Mouse (Mus musculus): ENCODE results near the gene Slc2a4. TPM values are rescaled to one million over a fixed set of nuclear protein-coding genes. Genes with fewer than 3 reads are reported as not detected.

Slc2a4 gene
- polyA plus RNA-seq, 1 experiment = 2.7 TPM

DNA sequence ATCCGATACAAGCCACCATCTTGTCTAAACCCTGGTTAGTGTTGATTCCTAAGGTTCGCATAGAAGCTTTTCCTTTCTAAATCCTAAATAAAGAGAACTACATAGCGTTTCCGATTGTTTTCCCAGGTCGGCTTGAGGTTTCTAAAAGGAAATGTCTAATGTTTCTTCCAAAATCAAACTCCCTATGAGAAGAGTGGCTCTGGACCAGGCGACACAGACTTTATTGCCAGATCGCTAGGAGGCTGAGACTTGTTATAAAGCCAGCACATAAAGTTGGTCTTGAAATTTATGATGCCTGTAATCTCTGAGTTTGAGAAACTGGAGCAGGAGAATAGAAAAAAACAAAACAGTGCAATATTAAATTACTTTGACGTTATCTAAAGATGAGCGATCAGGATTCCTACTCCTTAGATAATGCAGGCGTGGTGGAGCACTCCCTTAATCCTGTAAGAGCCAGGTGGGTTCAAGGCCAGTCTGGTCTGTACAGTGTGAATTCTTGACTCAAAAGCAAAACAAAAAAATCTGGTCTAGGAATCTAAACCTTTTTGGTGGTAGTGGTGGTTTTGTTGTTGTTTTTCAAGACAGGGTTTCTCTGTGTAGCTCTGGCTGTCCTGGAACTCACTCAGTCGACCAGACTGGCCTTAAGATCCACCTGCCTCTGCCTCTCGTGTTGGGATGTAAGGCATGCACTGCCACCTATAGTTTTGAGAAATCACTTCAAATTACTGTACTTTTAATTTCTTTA is 25.8 kb downstream of the Slc2a4 start:
- peak overlapping the region; percentile 98 for H3K27ac ChIP-seq (ENCODE audit: insufficient read depth, low read length)
- TF ChIP-seq CTCF (IDR thresholded peaks at IDR 0.05; ENCODE audit: low read depth, low read length) = no peak
- no peak for TF ChIP-seq POLR2A (IDR thresholded peaks at IDR 0.05; ENCODE audit: insufficient read depth, low read length)
- no peak for TF ChIP-seq EP300 (IDR thresholded peaks at IDR 0.05; ENCODE audit: insufficient read depth, low read depth, low read length)
- no peaks in the 10 kb centered on the region for H3K9me3 ChIP-seq (replicated peaks; ENCODE audit: control insufficient read depth, insufficient read depth, low read length, poor library complexity, severe bottlenecking)
- H3K4me3 ChIP-seq (ENCODE audit: low read depth, low read length) = peak overlapping the region; percentile 94
- H3K36me3 ChIP-seq (ENCODE audit: control insufficient read depth, insufficient read depth, low read length, poor library complexity, severe bottlenecking) = peaks cover 28% of the 10 kb centered on the region
- peaks cover 2% of the 10 kb centered on the region for H3K4me1 ChIP-seq (ENCODE audit: control insufficient read depth, insufficient read depth, low read length)
- H3K9ac ChIP-seq (ENCODE audit: low read depth, poor library complexity, severe bottlenecking) = peak overlapping the region; percentile 85
- no peaks in the 10 kb centered on the region for H3K27me3 ChIP-seq (ENCODE audit: control insufficient read depth, insufficient read depth, low read length, poor library complexity, severe bottlenecking)

- Histone ChIP-seq H3K4me3 (ENCODE audit: low read depth, low read length) (peak within 1 kb of the TSS; percentile 94), H3K9ac (ENCODE audit: low read depth, poor library complexity, severe bottlenecking) (peak within 1 kb of the TSS; percentile 99), H3K27me3 (ENCODE audit: control insufficient read depth, insufficient read depth, low read length, poor library complexity, severe bottlenecking) (no peaks in the 10 kb centered on the region), H3K36me3 (ENCODE audit: control insufficient read depth, insufficient read depth, low read length, poor library complexity, severe bottlenecking) (peaks cover 34% of the 10 kb centered on the region), H3K27ac (ENCODE audit: insufficient read depth, low read length) (peak within 1 kb of the TSS; percentile 98), H3K4me1 (ENCODE audit: control insufficient read depth, insufficient read depth, low read length) (peaks cover 2% of the 10 kb centered on the region), H3K9me3 (replicated peaks; ENCODE audit: control insufficient read depth, insufficient read depth, low read length, poor library complexity, severe bottlenecking) (no peaks in the 10 kb centered on the region)
- TF ChIP-seq CTCF (IDR thresholded peaks at IDR 0.05; ENCODE audit: low read depth, low read length) (peak; percentile 15), POLR2A (IDR thresholded peaks at IDR 0.05; ENCODE audit: insufficient read depth, low read length) (peak; percentile 95), EP300 (IDR thresholded peaks at IDR 0.05; ENCODE audit: insufficient read depth, low read depth, low read length) (peak; percentile 71; the same call in 1 of the 2 replicates)
Observed at GRCm38 (mm10) chr11:69921114-69922011, 26.6 kb downstream of the Slc2a4 start, which contains the start of gene Eif5a. TSS of gene Eif5a (minus strand) at chr11:69921958.

- H3K4me3 ChIP-seq (ENCODE audit: low read depth, low read length) = peak overlapping the region; percentile 85
- TF ChIP-seq CTCF (IDR thresholded peaks at IDR 0.05; ENCODE audit: low read depth, low read length) (no peak), EP300 (IDR thresholded peaks at IDR 0.05; ENCODE audit: insufficient read depth, low read depth, low read length) (no peak), POLR2A (IDR thresholded peaks at IDR 0.05; ENCODE audit: insufficient read depth, low read length) (no peak)
- peaks cover 2% of the 10 kb centered on the region for H3K4me1 ChIP-seq (ENCODE audit: control insufficient read depth, insufficient read depth, low read length)
- peak overlapping the region; percentile 99 for H3K9ac ChIP-seq (ENCODE audit: low read depth, poor library complexity, severe bottlenecking)
- peaks cover 39% of the 10 kb centered on the region for H3K36me3 ChIP-seq (ENCODE audit: control insufficient read depth, insufficient read depth, low read length, poor library complexity, severe bottlenecking)
- H3K9me3 ChIP-seq (replicated peaks; ENCODE audit: control insufficient read depth, insufficient read depth, low read length, poor library complexity, severe bottlenecking) = no peaks in the 10 kb centered on the region
- peak overlapping the region; percentile 93 for H3K27ac ChIP-seq (ENCODE audit: insufficient read depth, low read length)
- no peaks in the 10 kb centered on the region for H3K27me3 ChIP-seq (ENCODE audit: control insufficient read depth, insufficient read depth, low read length, poor library complexity, severe bottlenecking)
Observed at GRCm38 (mm10) chr11:69920266-69921031, 27.5 kb downstream of the Slc2a4 start.

GRCm38 (mm10) chr11:69919661-69920265 is 28.2 kb downstream of the Slc2a4 start:
- Histone ChIP-seq H3K4me1 (ENCODE audit: control insufficient read depth, insufficient read depth, low read length) (peaks cover 2% of the 10 kb centered on the region), H3K9me3 (replicated peaks; ENCODE audit: control insufficient read depth, insufficient read depth, low read length, poor library complexity, severe bottlenecking) (no peaks in the 10 kb centered on the region), H3K27me3 (ENCODE audit: control insufficient read depth, insufficient read depth, low read length, poor library complexity, severe bottlenecking) (no peaks in the 10 kb centered on the region), H3K36me3 (ENCODE audit: control insufficient read depth, insufficient read depth, low read length, poor library complexity, severe bottlenecking) (peaks cover 39% of the 10 kb centered on the region), H3K9ac (ENCODE audit: low read depth, poor library complexity, severe bottlenecking) (peak overlapping the region; percentile 99), H3K27ac (ENCODE audit: insufficient read depth, low read length) (peak overlapping the region; percentile 93), H3K4me3 (ENCODE audit: low read depth, low read length) (peak overlapping the region; percentile 85)
- no peak for TF ChIP-seq POLR2A (IDR thresholded peaks at IDR 0.05; ENCODE audit: insufficient read depth, low read length)

GRCm38 (mm10) chr11:69919053-69919452 is 28.9 kb downstream of the Slc2a4 start:
- Histone ChIP-seq H3K4me1 (ENCODE audit: control insufficient read depth, insufficient read depth, low read length) (peaks cover 2% of the 10 kb centered on the region), H3K27me3 (ENCODE audit: control insufficient read depth, insufficient read depth, low read length, poor library complexity, severe bottlenecking) (no peaks in the 10 kb centered on the region), H3K36me3 (ENCODE audit: control insufficient read depth, insufficient read depth, low read length, poor library complexity, severe bottlenecking) (peaks cover 39% of the 10 kb centered on the region), H3K27ac (ENCODE audit: insufficient read depth, low read length) (no peak overlapping the region), H3K9ac (ENCODE audit: low read depth, poor library complexity, severe bottlenecking) (peak overlapping the region; percentile 99), H3K9me3 (replicated peaks; ENCODE audit: control insufficient read depth, insufficient read depth, low read length, poor library complexity, severe bottlenecking) (no peaks in the 10 kb centered on the region), H3K4me3 (ENCODE audit: low read depth, low read length) (peak overlapping the region; percentile 16; the same call in 1 of the 2 replicates)
- TF ChIP-seq CTCF (IDR thresholded peaks at IDR 0.05; ENCODE audit: low read depth, low read length) = no peak
- TF ChIP-seq EP300 (IDR thresholded peaks at IDR 0.05; ENCODE audit: insufficient read depth, low read depth, low read length) = no peak
- TF ChIP-seq POLR2A (IDR thresholded peaks at IDR 0.05; ENCODE audit: insufficient read depth, low read length) = no peak
